Mouse (Mus musculus): ENCODE measurements at regions not wholly inside any gene's neighbourhood (a gene's known extent, or its start where the extent isn't known, plus 50 kb on each side); places are given as distances from the start of the nearest gene placed in this dataset.
"Not testable (repeated sequence)": the region's sequence is repeated elsewhere in the genome, so short reads cannot be mapped to it uniquely, and the experiment has no call there.

- ATAC-seq, result peak; percentile 54
These were observed 145.2 kb upstream of the Smlr1 start for GRCm38 (mm10) chr10:25681243-25681642.

- no peak for ATAC-seq
These were observed 141.8 kb upstream of the Smlr1 start for GRCm38 (mm10) chr10:25677889-25678288.

- ATAC-seq, result no peak
These were observed 139.3 kb upstream of the Smlr1 start for GRCm38 (mm10) chr10:25675368-25675767.

- no peak for ATAC-seq
These were observed 134.0 kb upstream of the Smlr1 start for GRCm38 (mm10) chr10:25670061-25670460.

GRCm38 (mm10) chr10:25652742-25653563 lies 116.9 kb upstream of the Smlr1 start:
- ATAC-seq, result no peak

- ATAC-seq, result no peak
These were observed 111.7 kb upstream of the Smlr1 start for GRCm38 (mm10) chr10:25647740-25648139.

- no peak for ATAC-seq
These were observed 107.5 kb upstream of the Smlr1 start for GRCm38 (mm10) chr10:25643518-25643993.

- no peak for ATAC-seq
These were observed 106.1 kb upstream of the Smlr1 start for GRCm38 (mm10) chr10:25642079-25642696.

GRCm38 (mm10) chr10:25633058-25633614 lies 97.1 kb upstream of the Smlr1 start:
- ATAC-seq, result no peak

- no peak for ATAC-seq
These were observed 96.2 kb upstream of the Smlr1 start for GRCm38 (mm10) chr10:25632306-25632705.

- ATAC-seq, result no peak
These were observed 86.5 kb upstream of the Smlr1 start for GRCm38 (mm10) chr10:25622585-25622984.

- not testable (repeated sequence) for ATAC-seq
These were observed 85.7 kb upstream of the Smlr1 start for GRCm38 (mm10) chr10:25621747-25622134.

GRCm38 (mm10) chr10:25620939-25621746 lies 85.1 kb upstream of the Smlr1 start:
- no peak for ATAC-seq

GRCm38 (mm10) chr10:25619702-25620101 lies 83.6 kb upstream of the Smlr1 start:
- ATAC-seq, result no peak

GRCm38 (mm10) chr10:25601471-25601870 lies 65.4 kb upstream of the Smlr1 start:
- no peak for ATAC-seq

- no peak for ATAC-seq
These were observed 53.2 kb upstream of the Smlr1 start for GRCm38 (mm10) chr10:25589316-25589645.

- no peak for ATAC-seq
These were observed 52.7 kb upstream of the Smlr1 start for GRCm38 (mm10) chr10:25588611-25589315.

Measured in inflammation-experienced regulatory T-cells, adult 6 months (primary cell).